Mouse (Mus musculus) spleen, adult 2 months (tissue): ENCODE data around the gene Stk24. TPM values are rescaled to one million over a fixed set of nuclear protein-coding genes. Genes with fewer than 3 reads are reported as not detected.

Source experiments
- DNase-seq, 2 experiments: peaks; one replicate each; pipeline versions ENCODE4 v3.0.0 to v3.0.0-alpha.2; 2012 to 2021; ENCODE audit warnings: low spot score in 2 of 2, low read depth in 1 of 2
- H3K27ac ChIP-seq: fragments of 200-500 bp; 2 replicates; pipeline ENCODE4 v1.5.1; 2012; ENCODE audit warnings: low read length, inconsistent platforms; ENCODE audit not compliant: insufficient read depth
- H3K27me3 ChIP-seq: fragments of 200-500 bp; 2 replicates; pipeline ENCODE4 v1.6.1; 2012; ENCODE audit warnings: mild to moderate bottlenecking, moderate library complexity, low read length, inconsistent platforms; ENCODE audit not compliant: control insufficient read depth, insufficient read depth
- H3K36me3 ChIP-seq: fragments of 200-500 bp; 2 replicates; pipeline ENCODE4 v1.6.1; 2012; ENCODE audit warnings: mild to moderate bottlenecking, low read length, inconsistent platforms; ENCODE audit not compliant: control insufficient read depth, insufficient read depth
- H3K4me1 ChIP-seq: fragments of 200-500 bp; 2 replicates; pipeline ENCODE4 v1.6.1; 2011; ENCODE audit warnings: inconsistent platforms; ENCODE audit not compliant: control insufficient read depth, insufficient read depth, insufficient read length
- H3K4me3 ChIP-seq: fragments of 200-500 bp; 2 replicates; pipeline ENCODE4 v1.5.1; 2011; ENCODE audit warnings: mild to moderate bottlenecking, inconsistent platforms; ENCODE audit not compliant: insufficient read depth, insufficient read length; ENCODE audit errors: extremely low read depth
- CTCF ChIP-seq: fragments of 200-500 bp; IDR thresholded peaks from 2 replicates; pipeline ENCODE4 v1.5.1; 2011; ENCODE audit warnings: mild to moderate bottlenecking, inconsistent platforms; ENCODE audit not compliant: insufficient read depth, insufficient read length, insufficient replicate concordance; ENCODE audit errors: extremely low read depth
- POLR2A ChIP-seq: fragments of 200-500 bp; IDR thresholded peaks from 2 replicates; pipeline ENCODE4 v1.6.1; 2011; ENCODE audit warnings: low read depth, low read length, inconsistent platforms
- WGBS: fragments of 180-500 bp; shearing (Covaris S2); methylation state at CpG from one replicate; pipeline ENCODE4 v1.1.7; 2018; 5-methylcytosine and 5-hydroxymethylcytosine counted together
- polyA plus RNA-seq: library from polyadenylated mRNA; depleted of rRNA; stranded (reverse); fragments of >200 nt; gene quantifications from 2 replicates; pipeline ENCODE4 v1.2.3, GENCODE M21; 2012

The Stk24 gene
- polyA plus RNA-seq, 1 experiment: 32.6 TPM

DNA sequence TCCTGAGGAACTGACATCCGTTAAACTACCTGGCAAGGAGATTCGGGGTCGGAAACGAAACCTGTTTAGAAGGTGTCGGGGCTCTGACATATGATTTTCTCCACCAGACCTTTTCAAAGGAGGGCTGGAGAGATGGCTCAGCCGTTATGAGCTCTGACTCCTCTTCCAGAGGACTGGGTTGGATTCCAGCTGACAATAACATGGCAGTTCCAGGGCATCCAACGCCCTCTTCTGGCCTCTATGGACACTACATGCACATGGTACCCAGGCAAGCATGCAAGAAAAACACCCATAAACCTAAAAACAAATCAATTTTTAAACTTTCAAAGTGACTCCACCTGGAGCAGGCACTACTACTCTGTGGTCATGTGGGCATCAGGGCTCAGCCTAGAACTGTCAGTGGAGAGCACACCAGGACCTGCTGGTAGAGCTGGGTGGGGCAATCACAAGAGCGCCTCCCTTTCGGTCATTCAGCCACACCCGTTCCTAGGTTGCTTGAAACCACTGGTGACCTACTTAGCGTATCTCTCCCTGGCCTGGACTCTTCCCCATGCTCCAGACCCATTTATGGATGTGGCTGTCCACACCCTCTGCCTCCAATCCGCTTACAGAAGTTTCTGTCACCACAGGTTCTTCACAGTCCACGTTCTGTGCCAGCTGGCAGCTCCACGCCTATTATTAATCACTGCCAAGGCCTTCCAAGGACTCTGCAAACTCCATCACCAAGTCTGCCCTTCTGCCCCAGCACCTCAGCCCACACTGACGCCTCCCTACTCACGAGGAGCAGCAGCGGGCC, 18.3 kb downstream of the Stk24 start:
- H3K27me3 ChIP-seq: no peaks in the 10 kb centered on the region
- no peak for DNase-seq
- WGBS: 71% methylated on average over 17 of the region's 17 CpGs
- H3K4me1 ChIP-seq: peaks cover 54% of the 10 kb centered on the region; the same call in 1 of the 2 replicates
- no peak overlapping the region for H3K4me3 ChIP-seq
- no peak overlapping the region for H3K27ac ChIP-seq
- H3K36me3 ChIP-seq: 0 out of 2 replicates have a peak, but pooled peaks cover 2% of the 10 kb centered on the region
- TF ChIP-seq CTCF (no peak), POLR2A (no peak)

DNA sequence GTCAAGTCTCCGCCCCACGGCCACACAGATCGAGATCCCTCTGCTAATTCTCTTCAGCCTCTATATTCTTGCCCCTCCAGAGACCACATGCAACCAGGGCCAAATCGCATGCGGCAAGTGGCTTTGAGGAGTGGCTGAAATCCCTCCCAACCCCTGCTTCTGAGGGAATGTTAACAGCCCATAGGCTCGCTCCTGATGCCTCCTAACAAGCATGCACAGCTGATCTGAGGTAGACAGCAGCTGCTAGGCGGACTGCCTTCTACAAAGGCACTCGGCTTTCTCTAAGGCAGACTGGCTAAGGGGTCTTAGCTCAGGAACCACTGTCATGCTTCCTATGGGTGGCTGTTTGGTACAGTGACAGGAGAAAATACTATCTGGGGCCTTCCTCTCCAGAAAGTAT, 20.0 kb downstream of the Stk24 start:
- H3K4me1 ChIP-seq: peaks cover 57% of the 10 kb centered on the region; the same call in 1 of the 2 replicates
- no peaks in the 10 kb centered on the region for H3K27me3 ChIP-seq
- DNase-seq: no peak
- no peak for TF ChIP-seq CTCF
- TF ChIP-seq POLR2A: no peak
- H3K4me3 ChIP-seq: no peak overlapping the region
- H3K27ac ChIP-seq: no peak overlapping the region
- 0 out of 2 replicates have a peak, but pooled peaks cover 2% of the 10 kb centered on the region for H3K36me3 ChIP-seq
- WGBS: 81% methylated on average over 8 of the region's 8 CpGs

DNA sequence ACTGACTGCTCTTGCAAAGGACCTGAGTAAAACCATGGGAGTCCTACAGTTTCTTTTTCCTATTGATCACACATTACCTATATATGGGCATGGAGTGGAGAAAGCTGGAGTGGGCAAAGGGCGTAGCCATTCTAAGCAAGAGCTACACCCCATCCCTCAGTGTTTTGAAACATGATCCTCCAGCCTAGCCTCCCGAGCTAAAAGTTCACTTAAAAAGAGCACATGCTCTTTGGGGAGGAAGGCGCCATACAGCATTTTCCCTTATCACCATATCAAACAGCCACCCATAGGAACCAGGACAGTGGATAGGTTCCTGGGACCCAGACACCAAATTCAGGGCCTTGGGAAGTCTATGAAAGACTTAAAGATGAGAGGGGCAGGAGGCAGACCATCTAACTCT, 20.8 kb downstream of the Stk24 start:
- H3K27ac ChIP-seq: no peak overlapping the region; the same call in none of the 2 replicates
- no peaks in the 10 kb centered on the region for H3K27me3 ChIP-seq
- no peak for DNase-seq
- TF ChIP-seq CTCF: no peak
- no peak for TF ChIP-seq POLR2A
- 0 out of 2 replicates have a peak, but pooled peaks cover 2% of the 10 kb centered on the region for H3K36me3 ChIP-seq
- H3K4me3 ChIP-seq: no peak overlapping the region
- 60% methylated on average over 3 of the region's 3 CpGs for WGBS
- peaks cover 55% of the 10 kb centered on the region; the same call in 1 of the 2 replicates for H3K4me1 ChIP-seq

- peaks cover 58% of the 10 kb centered on the region; the same call in 1 of the 2 replicates for H3K4me1 ChIP-seq
- no peak overlapping the region for H3K27ac ChIP-seq
- no peaks in the 10 kb centered on the region for H3K27me3 ChIP-seq
- TF ChIP-seq CTCF (no peak), POLR2A (no peak)
- WGBS: 17% methylated on average over 1 of the region's 1 CpGs
- DNase-seq: no peak
- H3K36me3 ChIP-seq: 0 out of 2 replicates have a peak, but pooled peaks cover 2% of the 10 kb centered on the region
- no peak overlapping the region for H3K4me3 ChIP-seq
Measured at GRCm38 (mm10) chr14:121358327-121358726, 21.5 kb downstream of the Stk24 start.

- TF ChIP-seq POLR2A (no peak), CTCF (no peak)
- no peaks in the 10 kb centered on the region for H3K36me3 ChIP-seq
- no peak for DNase-seq
- H3K4me1 ChIP-seq: peaks cover 67% of the 10 kb centered on the region; the same call in 1 of the 2 replicates
- peak overlapping the region; percentile 22; the same call in 1 of the 2 replicates for H3K27ac ChIP-seq
- no peaks in the 10 kb centered on the region for H3K27me3 ChIP-seq
- 64% methylated on average over 8 of the region's 8 CpGs for WGBS
- H3K4me3 ChIP-seq: no peak overlapping the region
Measured at GRCm38 (mm10) chr14:121356336-121356862, 23.4 kb downstream of the Stk24 start.

- DNase-seq: no peak
- 71% methylated on average over 6 of the region's 6 CpGs for WGBS
- H3K27ac ChIP-seq: no peak overlapping the region
- TF ChIP-seq POLR2A (no peak), CTCF (no peak)
- no peak overlapping the region for H3K4me3 ChIP-seq
- H3K36me3 ChIP-seq: no peaks in the 10 kb centered on the region
- H3K4me1 ChIP-seq: peaks cover 65% of the 10 kb centered on the region; the same call in 1 of the 2 replicates
- no peaks in the 10 kb centered on the region for H3K27me3 ChIP-seq
Measured at GRCm38 (mm10) chr14:121355732-121356131, 24.1 kb downstream of the Stk24 start.

DNA sequence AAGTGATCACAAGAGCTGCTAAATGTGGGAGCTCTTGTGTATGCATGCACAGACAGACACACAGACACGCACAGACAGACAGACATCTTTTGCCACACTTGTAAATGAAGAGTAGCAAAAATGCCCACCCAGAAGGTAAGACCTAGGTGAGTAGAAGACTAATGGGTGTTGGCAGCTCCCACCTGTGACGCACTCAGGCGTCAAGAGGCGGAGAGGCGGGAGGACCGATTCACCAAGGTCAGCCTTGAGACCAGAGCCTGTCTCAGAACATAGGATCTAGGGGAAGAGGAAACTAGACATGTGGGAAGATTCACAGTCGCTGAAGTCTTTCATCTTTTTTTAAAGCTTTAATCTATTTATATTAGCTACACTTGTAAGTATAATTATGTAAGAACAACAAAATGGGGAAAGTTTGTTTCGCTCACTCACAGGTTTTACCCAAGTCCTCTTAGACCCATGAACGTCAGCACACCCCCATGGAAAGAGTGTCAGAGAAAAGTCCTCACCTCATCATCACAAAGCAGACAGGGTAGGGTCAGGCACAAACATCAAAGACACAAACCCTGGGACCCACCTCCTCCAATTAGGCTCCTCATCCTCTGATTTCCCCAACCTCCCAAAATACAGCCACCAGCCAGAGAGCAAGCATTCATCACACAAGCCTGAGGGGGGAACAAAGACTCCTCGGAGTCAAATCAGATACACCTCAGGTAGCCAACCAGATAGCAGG, 26.0 kb downstream of the Stk24 start:
- no peaks in the 10 kb centered on the region for H3K36me3 ChIP-seq

More for the DNA sequence above, 26.0 kb downstream of the Stk24 start:
- WGBS: 79% methylated on average over 10 of the region's 10 CpGs
- TF ChIP-seq CTCF: no peak
- TF ChIP-seq POLR2A: no peak
- peaks cover 58% of the 10 kb centered on the region; the same call in 1 of the 2 replicates for H3K4me1 ChIP-seq
- no peaks in the 10 kb centered on the region for H3K27me3 ChIP-seq
- H3K4me3 ChIP-seq: no peak overlapping the region
- no peak for DNase-seq
- H3K27ac ChIP-seq: no peak overlapping the region
